Mouse (Mus musculus): ENCODE results near the gene Gm10135.
"Not testable (repeated sequence)": the region's sequence is repeated elsewhere in the genome, so short reads cannot be mapped to it uniquely, and the experiment has no call there.

The Gm10135 gene

DNA sequence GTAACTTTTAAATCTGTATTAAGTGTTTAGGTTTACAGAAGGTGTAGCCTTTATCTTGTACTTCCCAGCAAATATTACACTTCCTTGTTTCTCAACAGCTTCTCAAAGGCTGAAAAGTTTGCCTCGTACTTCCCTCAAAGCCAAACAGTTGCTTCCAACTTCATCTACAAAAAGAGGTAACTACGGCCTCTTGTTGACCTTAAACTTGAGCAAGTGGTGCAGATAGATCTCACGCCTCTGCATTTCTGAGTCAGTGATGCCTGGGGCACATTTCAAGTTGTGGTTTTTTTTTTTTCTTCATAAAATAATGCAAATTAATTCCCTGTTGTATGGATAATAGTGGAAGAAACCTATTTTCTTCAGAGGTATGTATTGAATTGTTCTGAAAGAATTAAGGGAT, 8.8 kb downstream of the Gm10135 start:
- no peak for DNase-seq (ENCODE audit: low read depth, low spot score)

DNA sequence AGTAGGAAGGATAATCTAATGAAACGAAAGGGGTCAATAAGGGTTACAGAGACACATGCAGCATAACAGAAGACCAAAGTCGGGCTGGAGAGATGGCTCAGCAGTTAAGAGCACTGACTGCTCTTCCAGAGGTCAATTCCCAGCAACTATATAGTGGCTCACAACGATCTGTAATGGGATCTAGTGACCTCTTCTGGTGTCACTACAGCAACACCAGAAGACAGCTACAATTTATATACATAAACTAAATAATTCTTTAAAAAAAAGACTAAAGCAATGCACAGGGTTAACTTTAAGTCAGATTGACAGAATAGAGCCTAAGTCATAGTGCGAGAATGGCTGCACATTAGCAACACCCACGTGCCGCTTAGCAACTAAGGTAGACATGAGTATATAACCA, 14.4 kb downstream of the Gm10135 start:
- no peak for DNase-seq (ENCODE audit: low read depth, low spot score)

DNA sequence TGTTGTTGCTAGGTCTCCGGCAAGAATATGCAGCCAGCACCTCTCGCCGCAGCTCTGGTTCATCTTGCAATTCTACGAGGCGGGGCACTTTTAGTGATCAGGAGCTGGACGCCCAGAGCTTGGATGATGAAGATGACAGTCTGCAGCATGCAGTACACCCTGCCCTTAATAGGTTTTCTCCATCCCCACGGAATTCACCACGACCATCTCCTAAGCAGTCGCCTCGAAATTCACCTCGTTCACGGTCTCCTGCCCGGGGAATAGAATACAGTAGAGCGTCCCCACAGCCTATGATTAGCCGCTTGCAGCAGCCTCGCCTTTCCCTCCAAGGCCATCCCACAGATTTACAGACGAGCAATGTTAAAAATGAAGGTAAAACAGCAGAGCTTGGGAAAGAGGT, 17.2 kb downstream of the Gm10135 start:
- no peak for DNase-seq (ENCODE audit: low read depth, low spot score)

DNA sequence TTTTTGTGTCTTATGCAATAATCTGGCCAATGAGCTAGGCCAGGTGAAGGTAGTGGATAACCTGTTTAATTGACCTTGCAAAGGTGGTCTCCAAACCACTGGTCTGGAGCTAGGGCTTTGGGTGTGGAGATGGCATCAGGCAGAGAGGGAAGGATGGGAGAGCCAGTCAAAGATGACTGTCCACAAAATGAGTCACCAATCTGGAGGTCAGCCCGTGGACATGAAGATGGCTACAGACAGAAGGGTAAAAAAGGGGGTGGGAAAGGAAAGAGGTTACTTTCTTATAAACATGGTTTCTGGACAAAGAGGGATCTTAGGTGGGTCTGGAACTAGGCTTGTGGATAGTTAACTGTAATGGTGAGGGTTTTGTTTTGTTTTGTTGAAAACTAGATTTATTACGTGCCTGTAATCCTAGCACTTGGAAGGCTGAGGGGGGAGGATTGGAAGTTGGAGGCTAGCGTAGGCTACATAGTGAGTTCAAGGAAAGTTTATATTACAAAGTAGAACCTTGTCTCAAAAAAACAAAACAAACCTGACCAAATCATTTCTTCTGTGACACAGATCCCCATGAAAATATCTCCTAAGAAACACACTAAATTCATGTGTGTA, 20.4 kb downstream of the Gm10135 start:
- no peak for DNase-seq (ENCODE audit: low read depth, low spot score)

DNA sequence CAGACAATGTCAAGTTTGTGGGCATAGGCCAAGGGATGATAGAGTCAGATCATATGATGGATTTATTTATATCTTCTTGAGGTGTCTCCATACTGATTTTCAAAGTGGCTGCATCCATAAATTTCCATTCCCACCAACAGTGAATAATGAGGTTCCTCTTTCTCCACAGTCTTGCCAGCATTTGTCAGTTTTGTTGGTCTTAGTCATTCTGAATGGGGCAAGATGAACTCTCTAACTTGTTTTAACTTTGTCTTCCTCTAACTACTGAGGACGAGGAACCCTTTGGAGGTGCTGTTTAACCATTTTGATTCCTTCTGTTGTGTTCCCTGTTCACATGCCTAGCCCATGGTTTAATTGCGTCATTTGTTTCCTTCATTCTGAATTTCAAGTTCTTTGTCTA, 24.2 kb downstream of the Gm10135 start:
- no peak for DNase-seq (ENCODE audit: low read depth, low spot score)

DNA sequence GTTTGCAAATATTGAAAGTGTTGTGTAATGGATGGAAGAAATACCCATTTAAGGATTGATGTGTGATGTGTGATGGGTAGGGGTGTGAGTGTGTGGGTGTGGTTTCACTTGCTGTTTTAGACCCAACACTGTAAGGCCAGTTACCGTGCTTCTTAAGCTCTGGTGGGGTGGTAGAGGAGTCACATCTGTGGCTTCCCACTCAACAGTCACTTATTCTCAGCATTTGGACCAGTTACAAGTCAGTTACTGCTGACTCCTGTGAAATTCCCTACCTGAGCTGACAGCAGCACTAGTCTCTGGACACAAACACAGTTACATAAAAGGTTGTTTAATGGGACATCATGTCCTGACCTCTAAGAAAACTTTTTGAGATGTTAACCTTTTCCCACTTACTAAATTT, 26.4 kb downstream of the Gm10135 start:
- DNase-seq (ENCODE audit: low read depth, low spot score): no peak

DNA sequence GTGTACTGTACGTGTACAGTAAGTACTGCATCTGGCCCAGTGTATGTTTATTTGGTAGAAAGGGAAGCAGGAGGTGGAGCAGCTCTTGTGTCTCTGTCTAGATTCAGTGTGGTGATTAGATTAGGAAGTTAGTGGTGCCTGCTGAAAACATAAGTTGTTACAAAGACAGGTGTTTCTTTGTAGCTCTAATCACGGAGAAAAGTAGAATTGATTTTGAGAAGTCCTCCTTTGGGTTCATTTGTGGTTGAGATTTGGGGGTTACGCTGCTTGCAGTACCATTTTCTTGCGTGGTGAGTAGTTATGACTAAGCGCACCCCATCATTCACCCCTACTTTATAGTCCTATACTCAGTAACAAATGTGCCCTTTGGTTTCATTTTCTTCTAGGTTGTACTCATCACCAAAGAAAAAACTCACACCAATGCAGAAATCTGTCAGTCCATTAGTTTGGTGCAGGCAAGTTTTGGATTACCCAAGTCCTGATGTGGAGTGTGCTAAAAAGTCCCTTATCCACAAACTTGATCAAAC, 33.5 kb downstream of the Gm10135 start:
- no peak for DNase-seq (ENCODE audit: low read depth, low spot score)

DNA sequence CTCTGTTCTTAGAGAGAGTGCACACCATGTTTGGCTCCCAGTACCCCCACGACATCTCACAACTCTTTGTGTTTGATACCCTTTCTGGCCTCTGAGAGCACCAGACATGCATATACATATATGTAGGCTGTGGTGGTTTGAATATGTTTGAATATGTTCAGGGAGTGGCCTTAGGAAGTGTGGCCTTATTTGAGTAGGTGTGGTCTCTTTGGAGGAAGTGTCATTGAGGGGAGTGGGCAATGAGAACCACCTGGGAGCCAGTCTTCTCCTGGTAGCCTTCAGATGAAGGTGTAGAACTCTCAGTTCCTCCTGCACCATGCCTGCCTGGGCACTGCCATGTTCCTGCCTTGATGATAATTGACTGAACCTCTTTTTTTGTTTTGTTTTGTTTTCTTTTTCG, 35.2 kb downstream of the Gm10135 start:
- no peak for DNase-seq (ENCODE audit: low read depth, low spot score)

DNA sequence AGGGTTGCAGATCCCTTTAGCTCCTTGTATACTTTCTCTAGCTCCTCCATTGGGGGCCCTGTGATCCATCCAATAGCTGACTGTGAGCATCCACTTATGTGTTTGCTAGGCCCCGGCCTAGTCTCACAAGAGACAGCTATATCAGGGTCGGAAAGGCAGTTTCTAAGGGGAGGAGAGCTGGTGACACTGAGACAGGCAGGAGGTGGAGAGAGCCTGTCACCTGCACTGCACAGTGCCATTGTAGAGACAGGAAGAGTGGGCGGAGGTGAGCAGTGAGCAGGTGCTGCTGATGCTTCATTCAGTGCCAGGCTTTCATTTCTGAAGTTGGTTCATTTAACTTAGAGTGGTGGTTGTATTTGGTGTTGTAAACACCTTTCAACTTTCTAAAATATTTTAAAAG, 36.1 kb downstream of the Gm10135 start:
- DNase-seq (ENCODE audit: low read depth, low spot score): not testable (repeated sequence)

DNA sequence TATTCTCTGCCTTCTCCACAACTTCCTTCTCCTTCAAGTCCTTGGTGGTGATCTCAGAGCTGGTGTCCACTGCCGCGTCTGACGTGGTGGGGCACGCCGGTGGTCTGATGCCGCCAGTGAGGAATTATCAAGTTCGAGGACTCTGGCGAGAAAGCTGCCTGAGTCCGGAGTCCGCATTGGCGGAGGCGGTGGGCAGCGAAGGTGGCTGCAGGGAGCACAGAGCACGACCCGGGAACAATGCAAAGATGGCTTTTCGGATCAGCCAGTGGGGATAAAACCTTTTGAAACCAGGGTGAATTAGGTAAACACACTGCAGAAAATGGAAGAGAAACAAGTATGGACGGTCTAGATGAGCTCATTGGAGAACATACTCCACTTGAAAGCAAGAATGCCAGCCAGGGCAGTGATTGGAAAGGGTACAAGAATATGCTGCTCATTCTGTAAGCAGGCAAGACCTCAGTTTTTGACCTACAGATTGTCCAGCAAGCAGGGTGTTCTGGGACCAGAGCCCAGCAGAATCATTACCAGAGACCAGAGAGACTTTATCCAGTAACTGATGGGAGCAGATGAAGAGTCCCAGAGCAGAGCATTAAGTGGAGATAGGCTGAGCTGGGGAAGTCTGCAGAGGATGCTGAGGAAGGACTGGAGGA, 41.4 kb downstream of the Gm10135 start:
- DNase-seq (ENCODE audit: low read depth, low spot score): no peak

DNA sequence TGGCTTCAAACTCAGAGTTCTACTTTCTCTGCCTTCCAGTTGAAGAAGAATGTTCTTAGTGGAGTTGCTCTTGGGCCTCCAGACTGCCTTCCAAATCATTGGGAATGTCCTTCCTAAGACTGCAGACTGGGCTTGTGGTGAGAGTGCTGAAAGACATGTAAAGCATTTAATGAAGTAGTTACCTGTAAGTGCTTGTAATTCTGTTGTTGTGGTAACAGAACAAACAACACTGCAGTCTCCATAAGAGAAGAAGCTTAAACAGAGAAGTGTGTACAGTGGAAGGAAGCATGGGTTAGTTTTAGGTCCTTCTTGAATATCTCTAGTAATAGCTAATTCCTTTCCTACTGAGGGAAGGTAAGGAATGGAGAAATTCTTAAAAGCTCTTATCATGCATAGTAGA, 47.4 kb downstream of the Gm10135 start:
- DNase-seq (ENCODE audit: low read depth, low spot score): no peak

DNA sequence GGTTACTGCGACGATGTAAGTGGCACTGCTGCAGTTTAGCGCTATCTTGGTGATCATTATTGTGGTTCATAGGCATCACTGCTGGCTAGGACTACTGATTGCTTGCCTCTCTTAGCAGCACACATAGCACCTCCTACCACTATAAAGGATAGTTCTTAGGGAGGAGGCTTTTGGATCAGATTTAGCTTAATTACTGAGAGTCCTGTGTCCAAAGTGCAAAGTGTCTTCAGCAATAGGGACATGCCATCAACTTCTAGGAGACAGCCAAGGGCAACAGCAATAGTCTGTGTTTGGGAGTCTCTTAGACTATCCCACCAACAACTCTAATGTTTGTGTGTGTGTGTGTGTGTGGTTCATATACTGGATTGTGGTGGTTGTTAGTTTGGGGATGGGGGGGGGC, 51.7 kb downstream of the Gm10135 start:
- DNase-seq (ENCODE audit: low read depth, low spot score): no peak

DNA sequence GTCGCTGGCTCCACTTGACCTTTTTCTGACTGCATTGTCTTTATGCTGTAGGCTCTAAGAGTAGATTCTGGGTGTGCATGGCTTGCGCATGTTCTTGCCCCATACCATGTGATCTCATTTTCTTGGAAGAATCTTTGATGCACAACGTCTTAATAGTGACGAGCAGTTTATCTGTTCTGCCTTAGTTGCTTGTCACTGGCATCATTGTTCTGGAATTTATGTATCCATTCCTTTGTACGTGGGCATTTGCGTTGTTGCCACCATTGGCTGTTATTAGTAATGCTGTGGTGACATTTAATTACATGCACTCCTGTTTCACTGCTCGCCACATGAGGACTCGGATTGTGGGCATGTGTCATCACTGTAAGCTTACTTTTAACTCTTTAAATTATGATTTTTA, 53.3 kb downstream of the Gm10135 start:
- no peak for DNase-seq (ENCODE audit: low read depth, low spot score)

DNA sequence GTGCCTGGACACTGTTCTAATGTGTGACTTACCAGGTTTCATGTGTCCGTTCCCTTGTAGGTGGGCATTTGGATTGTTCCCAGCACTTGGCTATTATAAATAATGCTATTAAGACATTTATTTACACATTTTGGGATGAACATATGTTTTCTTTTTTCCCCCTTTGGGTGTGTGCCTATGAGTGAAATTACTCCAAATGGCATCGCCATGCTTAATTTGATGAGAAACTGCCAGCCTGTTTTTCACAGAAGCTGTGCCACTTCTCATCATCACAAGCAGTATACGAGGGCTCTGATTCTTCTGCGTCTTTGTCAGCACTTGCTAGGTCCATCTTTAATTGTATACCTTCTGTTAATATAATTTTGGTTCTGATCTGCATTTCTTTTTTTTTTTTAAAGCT, 54.1 kb downstream of the Gm10135 start:
- DNase-seq (ENCODE audit: low read depth, low spot score): no peak

DNA sequence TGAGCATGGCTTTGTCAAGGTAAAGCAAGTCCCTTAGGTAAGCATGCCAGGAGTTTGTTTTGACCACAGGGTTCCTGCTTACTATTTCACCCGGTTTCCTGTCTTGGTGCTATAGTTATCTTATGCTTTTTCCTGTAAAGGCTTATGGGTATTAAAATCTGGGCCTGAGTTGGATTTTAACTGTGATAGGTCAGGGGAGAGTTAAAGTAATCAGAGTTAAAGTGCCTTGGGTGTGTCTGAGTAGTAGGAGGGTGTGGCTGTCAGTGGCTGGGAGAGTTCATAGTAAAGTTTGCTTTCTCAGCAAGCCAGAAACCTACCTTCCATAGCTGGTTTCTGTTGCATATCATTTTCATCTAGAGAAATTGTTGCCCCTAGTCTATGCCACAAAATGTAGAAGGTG, 57.7 kb downstream of the Gm10135 start:
- DNase-seq (ENCODE audit: low read depth, low spot score): no peak

DNA sequence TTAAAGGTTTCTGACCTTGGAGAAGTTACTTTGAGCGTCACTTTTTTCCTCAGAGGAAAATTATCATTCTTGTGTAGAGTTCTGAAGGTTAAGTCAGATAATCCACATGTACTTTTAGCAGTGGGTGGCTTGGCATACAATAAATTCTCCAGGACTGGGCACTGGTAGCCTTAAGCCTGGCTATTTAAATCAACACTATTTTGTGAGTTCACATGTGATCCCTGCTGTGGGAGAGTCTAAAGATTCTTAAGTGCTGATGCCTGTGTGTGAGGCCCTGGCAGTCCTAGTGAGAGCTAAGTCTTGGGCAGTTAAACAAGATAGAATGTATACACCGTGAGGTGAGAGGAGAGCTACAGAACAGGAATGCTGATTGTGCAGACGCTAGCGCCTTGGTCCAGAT, 58.5 kb downstream of the Gm10135 start:
- no peak for DNase-seq (ENCODE audit: low read depth, low spot score)

All from retina, adult 2 months (tissue).